Mouse (Mus musculus): ENCODE measurements around the gene Jam2. TPM values are rescaled to one million over a fixed set of nuclear protein-coding genes. Genes with fewer than 3 reads are reported as not detected.

Jam2 gene
- total RNA-seq, 2 experiments from 2014 or later: 85.1 to 92.0 TPM

- DNase-seq: no peak
These were observed 64.7 kb downstream of the Jam2 start for GRCm38 (mm10) chr16:84838576-84838975.

- DNase-seq: no peak
These were observed 79.6 kb downstream of the Jam2 start for GRCm38 (mm10) chr16:84853492-84853891.

GRCm38 (mm10) chr16:84864656-84865055, 90.7 kb downstream of the Jam2 start:
- no peak for DNase-seq

GRCm38 (mm10) chr16:84873805-84874204, 99.9 kb downstream of the Jam2 start:
- DNase-seq: no peak

- peak; percentile 11 to 19 for DNase-seq
These were observed 101.2 kb downstream of the Jam2 start for GRCm38 (mm10) chr16:84875012-84875717.

Other genes with a start within 250 kb of the Jam2 start
- gene Mrpl39, start 38.4 kb upstream of the Jam2 start, total RNA-seq (2021): 10 to 100 TPM; 40.3 to 42.9 TPM
- 10 to 100 TPM; 43.4 to 44.6 TPM for gene Gabpa, start 60.8 kb downstream of the Jam2 start, total RNA-seq (2021)
- 1,000 to 10,000 TPM; 1,761 to 1,766 TPM for gene Atp5j, start 61.5 kb downstream of the Jam2 start, total RNA-seq (2021)

Data from heart, adult 18-20 months (tissue).